Mouse (Mus musculus): ENCODE results near the gene Mrps16.

Mrps16 gene

DNA sequence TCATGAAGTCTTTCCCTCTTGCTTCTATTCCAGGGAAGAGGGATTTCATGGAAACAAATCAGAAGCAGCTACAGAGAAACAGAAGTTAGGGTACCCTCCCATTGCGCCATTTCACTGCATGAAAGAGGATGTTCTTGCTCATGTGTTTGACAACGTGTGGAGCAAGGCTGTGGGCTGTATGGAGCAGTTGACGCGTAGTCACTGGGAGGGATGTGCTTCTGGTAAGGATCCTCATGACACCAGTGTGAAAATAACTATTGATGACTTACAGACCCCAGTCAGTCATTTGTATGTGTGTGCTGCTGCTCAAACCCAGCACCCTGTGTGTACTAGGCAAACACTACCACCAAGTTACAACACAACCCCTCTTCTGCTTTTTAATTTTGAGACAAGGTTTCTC, 30.2 kb downstream of the Mrps16 start:
- no peak for DNase-seq

DNA sequence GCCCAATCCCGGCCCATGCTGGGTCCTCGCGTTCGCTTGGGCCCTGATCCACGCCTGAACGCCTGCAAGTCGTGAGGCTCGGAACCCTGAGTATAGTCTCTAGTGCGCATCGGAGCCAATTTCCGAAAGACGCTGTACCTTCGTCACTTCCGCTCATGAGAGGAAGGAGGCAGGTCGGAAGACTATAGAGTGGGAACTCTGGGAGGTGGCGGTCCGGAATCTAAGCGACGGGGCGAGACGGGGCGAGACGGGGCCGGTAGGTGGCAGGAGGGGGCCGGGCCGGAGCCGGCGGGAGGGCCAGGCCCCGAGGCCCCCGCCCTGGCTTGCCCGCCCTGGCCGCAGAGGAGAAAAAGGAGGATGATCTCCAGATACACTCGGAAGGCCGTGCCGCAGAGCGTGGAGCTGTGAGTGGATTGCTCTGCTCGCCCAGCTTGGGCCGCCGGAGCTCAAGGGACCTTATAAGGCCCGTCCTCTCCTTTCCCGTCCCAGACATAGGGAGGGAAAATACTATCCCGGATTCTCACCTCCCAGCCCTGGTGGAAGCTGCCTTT, 45.4 kb downstream of the Mrps16 start, which contains the start of the genes Ecd and Fam149b:
TSS of gene Ecd (minus strand) at position 131 of the 551 bp plus-strand sequence.
TSS of gene Fam149b (plus strand) at position 172 of the 551 bp plus-strand sequence.
- peak; percentile 92 for DNase-seq

DNA sequence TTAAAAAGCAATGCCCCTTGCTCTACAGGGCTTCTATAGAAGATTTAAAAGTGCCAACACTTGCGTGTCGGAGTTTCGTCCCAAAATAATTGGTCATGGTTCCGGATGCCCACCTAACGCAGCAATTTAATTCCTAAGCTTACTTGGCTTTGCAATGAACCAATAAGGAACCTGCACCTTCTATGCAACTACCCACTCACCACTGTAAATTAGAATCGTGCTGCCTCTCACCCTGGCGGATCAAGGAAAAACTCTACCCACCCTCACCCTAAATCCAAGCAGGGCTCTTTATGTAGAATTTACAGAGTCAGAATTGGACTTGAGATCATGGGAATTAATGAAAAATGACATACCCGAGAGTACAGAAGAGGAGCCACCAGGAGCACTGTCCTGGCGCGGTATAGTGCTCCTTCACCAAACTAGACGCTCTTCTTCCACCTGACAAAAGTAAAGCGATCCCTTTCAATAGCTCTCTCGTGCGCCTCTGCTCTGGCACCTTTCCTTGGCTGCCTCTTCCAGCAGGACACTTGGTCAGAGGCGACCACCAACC, 45.9 kb downstream of the Mrps16 start:
- DNase-seq = no peak

DNA sequence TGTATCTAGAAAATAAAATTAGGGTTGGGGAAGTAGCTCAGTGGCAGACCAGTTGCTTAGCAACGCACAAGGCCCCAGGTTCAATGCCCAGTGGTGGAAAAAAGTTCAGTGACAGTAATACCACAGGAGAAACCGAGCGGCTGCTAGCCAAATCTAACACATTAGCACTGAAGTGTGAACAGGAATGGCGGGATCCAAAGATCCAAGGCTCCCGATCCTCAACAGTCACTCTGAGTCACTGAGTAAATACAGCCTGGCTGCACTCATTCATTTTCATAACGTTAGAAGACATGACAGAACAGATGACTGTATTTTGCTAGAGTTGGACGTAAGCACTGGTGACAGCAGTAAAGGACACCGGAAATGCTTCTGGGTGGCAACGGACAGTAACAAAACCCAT, 47.5 kb downstream of the Mrps16 start:
- DNase-seq = peak; percentile 11

DNA sequence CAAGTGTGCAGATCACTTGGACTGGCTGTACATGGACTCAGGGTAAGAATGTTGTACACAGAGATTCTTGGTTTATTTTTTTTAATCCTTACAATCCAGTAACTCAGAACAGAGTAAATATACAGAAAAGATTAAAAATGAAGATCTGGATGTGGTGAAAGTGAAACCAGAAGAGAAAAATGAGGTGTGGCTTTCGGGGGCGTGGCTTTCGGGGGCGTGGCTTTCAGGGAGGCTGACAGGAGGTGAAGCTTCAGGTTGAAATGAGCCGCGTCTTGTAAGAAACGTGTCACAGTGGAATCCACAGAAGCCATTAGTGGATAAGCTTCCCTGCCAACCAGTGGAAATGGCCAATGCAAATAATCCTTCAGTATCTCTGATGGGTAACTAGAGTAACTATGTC, 52.6 kb downstream of the Mrps16 start:
- no peak for DNase-seq

GRCm38 (mm10) chr14:20340149-20340548, 53.3 kb downstream of the Mrps16 start:
- no peak for DNase-seq

- no peak for DNase-seq
Observed at GRCm38 (mm10) chr14:20339415-20339814, 54.0 kb downstream of the Mrps16 start.
